Comparison of ENCODE assay signal across 8 mouse cellular contexts in the genomic region with DNA sequence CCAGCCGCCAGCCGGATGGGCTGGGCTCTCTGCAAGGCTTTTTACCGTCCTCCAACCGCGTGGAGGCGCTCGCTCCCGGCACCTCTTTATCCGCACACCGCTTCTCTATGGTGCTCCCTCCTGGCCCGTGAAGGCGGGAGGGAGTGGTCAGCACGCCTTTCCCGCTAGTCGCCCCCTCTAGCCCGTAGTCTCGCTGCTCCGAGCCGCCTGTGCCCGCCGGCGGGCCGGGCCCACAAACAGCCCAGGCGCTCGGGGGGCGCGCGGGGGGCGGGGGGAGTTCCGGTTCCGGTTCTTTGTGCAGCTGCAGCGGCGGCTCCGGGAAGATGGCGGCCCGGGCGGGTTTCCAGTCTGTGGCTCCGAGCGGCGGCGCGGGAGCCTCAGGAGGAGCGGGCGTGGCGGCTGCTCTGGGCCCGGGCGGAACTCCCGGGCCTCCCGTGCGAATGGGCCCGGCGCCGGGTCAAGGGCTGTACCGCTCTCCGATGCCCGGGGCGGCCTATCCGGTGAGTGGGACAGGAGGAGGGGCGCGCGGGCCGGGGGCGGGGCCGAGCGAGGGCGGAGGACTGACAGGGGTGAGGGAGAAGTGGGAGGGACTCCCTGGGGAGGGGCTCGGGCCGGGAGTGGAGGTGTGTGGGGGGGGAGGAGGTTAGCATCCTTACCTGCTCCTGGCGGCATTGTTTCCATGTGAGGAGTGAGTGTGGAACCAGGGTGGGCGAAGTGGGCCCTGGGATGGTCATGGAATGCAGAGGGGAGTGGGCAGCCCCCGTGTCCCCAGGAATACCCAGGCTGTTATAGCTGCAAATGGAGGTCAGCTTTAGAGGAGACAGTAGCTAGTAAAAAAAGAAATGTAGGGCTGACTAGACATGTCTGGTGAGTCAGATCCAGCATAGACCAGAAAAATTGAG. TPM values are rescaled to one million over a fixed set of nuclear protein-coding genes. Genes with fewer than 3 reads are reported as not detected.
DNase-seq lines count a peak whose midpoint lies in the region; ATAC-seq lines count a peak whose summit lies in the region.

A gene (plus strand): TSS at position 131 of the 902 bp plus-strand sequence.

- peak; percentile 91 for DNase-seq in CD4-positive helper T cell, adult 2 months (ENCODE audit: low read depth, low spot score)
- peak; percentile 96 for DNase-seq in brain, embryonic 18.5 days (ENCODE audit: low read depth, low spot score)
- peak; percentile 97 for DNase-seq in kidney, postnatal 10 days
- peak; percentile 91 to 93 for DNase-seq in natural killer cell, adult 2 months (ENCODE audit: low spot score in 2 of 2)

- peak within 1 kb of the TSS; percentile 90 for H3K9ac ChIP-seq in heart, embryonic 13.5 days
- H3K9ac ChIP-seq in liver, embryonic 12.5 days: peak within 1 kb of the TSS; percentile 92
- H3K9ac ChIP-seq in stomach, embryonic 15.5 days: peak within 1 kb of the TSS; percentile 99

- H3K4me2 ChIP-seq in heart, embryonic 13.5 days: peak within 1 kb of the TSS; percentile 79
- H3K4me2 ChIP-seq in liver, embryonic 12.5 days: peak within 1 kb of the TSS; percentile 82
- H3K4me2 ChIP-seq in stomach, embryonic 15.5 days: peak within 1 kb of the TSS; percentile 78

- peak within 1 kb of the TSS; percentile 95 for H3K27ac ChIP-seq in heart, embryonic 13.5 days (replicated peaks)
- H3K27ac ChIP-seq in liver, embryonic 12.5 days: peak within 1 kb of the TSS; percentile 89
- peak within 1 kb of the TSS; percentile 95 for H3K27ac ChIP-seq in stomach, embryonic 15.5 days

- H3K9me3 ChIP-seq in heart, embryonic 13.5 days: no peaks in the 10 kb centered on the region
- H3K9me3 ChIP-seq in liver, embryonic 12.5 days (replicated peaks): no peaks in the 10 kb centered on the region
- H3K9me3 ChIP-seq in stomach, embryonic 15.5 days: no peaks in the 10 kb centered on the region

- ATAC-seq in erythroid progenitor cell, adult 5-6 weeks (replicated peaks; ENCODE audit: low FRiP score, poor library complexity, severe bottlenecking): peak; percentile 94
- peak; percentile 86 for ATAC-seq in heart, embryonic 13.5 days (ENCODE audit: extremely low read depth, insufficient number of reproducible peaks, low FRiP score, low TSS enrichment)
- peak; percentile 90 for ATAC-seq in liver, embryonic 12.5 days
- ATAC-seq in stomach, embryonic 15.5 days (ENCODE audit: insufficient read depth, low FRiP score, low read depth): peak; percentile 88

- H3K27me3 ChIP-seq in heart, embryonic 13.5 days (replicated peaks): peaks cover 17% of the 10 kb centered on the region
- H3K27me3 ChIP-seq in liver, embryonic 12.5 days (replicated peaks): peaks cover 23% of the 10 kb centered on the region
- H3K27me3 ChIP-seq in stomach, embryonic 15.5 days (replicated peaks): peaks cover 7% of the 10 kb centered on the region; the same call in 1 of the 2 replicates

- H3K4me1 ChIP-seq in heart, embryonic 13.5 days: peaks cover 53% of the 10 kb centered on the region
- H3K4me1 ChIP-seq in liver, embryonic 12.5 days: peaks cover 43% of the 10 kb centered on the region
- H3K4me1 ChIP-seq in stomach, embryonic 15.5 days: peaks cover 17% of the 10 kb centered on the region

- H3K36me3 ChIP-seq in heart, embryonic 13.5 days: peaks cover 30% of the 10 kb centered on the region
- H3K36me3 ChIP-seq in liver, embryonic 12.5 days: peaks cover 32% of the 10 kb centered on the region
- peaks cover 14% of the 10 kb centered on the region for H3K36me3 ChIP-seq in stomach, embryonic 15.5 days

- peak within 1 kb of the TSS; percentile 69 for H3K4me3 ChIP-seq in heart, embryonic 13.5 days
- peak within 1 kb of the TSS; percentile 93 for H3K4me3 ChIP-seq in liver, embryonic 12.5 days
- peak within 1 kb of the TSS; percentile 87 for H3K4me3 ChIP-seq in stomach, embryonic 15.5 days (replicated peaks)

- WGBS in heart, embryonic 13.5 days: under 1% methylated on average over 71 of the region's 71 CpGs
- WGBS in liver, embryonic 12.5 days (ENCODE audit: insufficient replicate concordance): 1% methylated on average over 70 of the region's 71 CpGs
- WGBS in stomach, embryonic 15.5 days: 1% methylated on average over 66 of the region's 71 CpGs

RNA-seq across cellular contexts. Expression of the gene that starts here (rescaled TPM):
- total RNA-seq in erythroid progenitor cell, adult 5-6 weeks (2015; ENCODE audit: low replicate concordance): 15.5 and 18.0 TPM in 2 replicates
- 5.3 and 9.7 TPM in 2 replicates for total RNA-seq in erythroid progenitor cell, adult 5-6 weeks (2017; ENCODE audit: low replicate concordance)
- 22.1 and 22.3 TPM in 2 replicates for polyA plus RNA-seq in heart, embryonic 13.5 days (2015; fragmentation: Nextera tagmentation; extraction: Ambion mirVana)
- polyA plus RNA-seq in liver, embryonic 12.5 days (2016; fragmentation: Nextera tagmentation; extraction: Ambion mirVana): 12.2 and 12.6 TPM in 2 replicates
- 24.1 and 27.0 TPM in 2 replicates for polyA plus RNA-seq in stomach, embryonic 15.5 days (2015; fragmentation: Nextera tagmentation; extraction: Ambion mirVana)

Comparison
In these comparisons a context has a peak if more than half of its experiments do, and no peak if none do; other contexts are left out.
1. Peak in every context shown above with its lines: DNase-seq, ATAC-seq, H3K4me3 ChIP-seq and H3K27ac ChIP-seq.